Mouse (Mus musculus): ENCODE measurements around the gene Patl2.

GRCm38 (mm10) chr2:122163430-122164195 is 22.4 kb downstream of the Patl2 start:
- no peak for TF ChIP-seq CTCF (IDR thresholded peaks at IDR 0.05; ENCODE audit: low read depth, low read length)
- no peak for TF ChIP-seq GATA1 (IDR thresholded peaks at IDR 0.05; ENCODE audit: borderline replicate concordance, low read length)
- no peak for TF ChIP-seq POLR2AphosphoS5 (IDR thresholded peaks at IDR 0.05; ENCODE audit: insufficient replicate concordance, low read depth, low read length)
- TF ChIP-seq TAL1 (conservative IDR thresholded peaks at IDR 0.05; ENCODE audit: low read depth, low read length), result no peak

All from G1E (cell line).